Mouse (Mus musculus): ENCODE data around the gene Mcm2.

DNA sequence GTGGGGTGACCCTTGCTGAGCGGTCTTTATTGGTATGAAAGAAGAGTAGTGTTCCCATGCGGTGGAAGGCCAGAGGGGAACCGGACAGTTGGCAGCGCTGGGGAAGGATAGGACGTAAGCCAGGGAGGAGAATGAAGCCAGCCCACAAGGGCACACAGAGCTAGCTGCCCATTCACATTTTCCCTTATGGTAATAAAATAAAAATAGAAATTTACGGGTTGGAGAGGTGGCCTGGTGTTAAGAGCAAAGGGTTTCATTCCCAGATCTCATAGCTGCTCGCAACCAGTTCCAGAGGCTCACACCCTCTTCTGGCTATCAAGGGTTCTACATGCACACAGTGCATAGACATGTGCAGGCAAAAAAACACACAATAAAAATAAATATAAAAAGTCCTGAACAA, 48.5 kb downstream of the Mcm2 start:
- TF ChIP-seq CTCF (IDR thresholded peaks at IDR 0.05; ENCODE audit: low read depth, low read length), result no peak
- no peak for TF ChIP-seq GATA1 (IDR thresholded peaks at IDR 0.05; ENCODE audit: borderline replicate concordance, low read length)
